Mouse (Mus musculus) brain, embryonic 14.5 days (tissue): ENCODE results near the gene Pithd1.

ENCODE experiments used
- CTCF ChIP-seq: fragments of 200-500 bp; IDR thresholded peaks from 2 replicates; pipeline ENCODE4 v1.5.1; 2012; ENCODE audit warnings: inconsistent platforms, mild to moderate bottlenecking, moderate library complexity, borderline replicate concordance; ENCODE audit not compliant: insufficient read depth, insufficient read length; ENCODE audit errors: extremely low read depth
- POLR2A ChIP-seq: fragments of 200-500 bp; IDR thresholded peaks from 2 replicates; pipeline ENCODE4 v1.6.1; 2012; ENCODE audit warnings: mild to moderate bottlenecking, inconsistent platforms, borderline replicate concordance; ENCODE audit not compliant: poor library complexity, insufficient read depth, insufficient read length, severe bottlenecking; ENCODE audit errors: extremely low read depth

DNA sequence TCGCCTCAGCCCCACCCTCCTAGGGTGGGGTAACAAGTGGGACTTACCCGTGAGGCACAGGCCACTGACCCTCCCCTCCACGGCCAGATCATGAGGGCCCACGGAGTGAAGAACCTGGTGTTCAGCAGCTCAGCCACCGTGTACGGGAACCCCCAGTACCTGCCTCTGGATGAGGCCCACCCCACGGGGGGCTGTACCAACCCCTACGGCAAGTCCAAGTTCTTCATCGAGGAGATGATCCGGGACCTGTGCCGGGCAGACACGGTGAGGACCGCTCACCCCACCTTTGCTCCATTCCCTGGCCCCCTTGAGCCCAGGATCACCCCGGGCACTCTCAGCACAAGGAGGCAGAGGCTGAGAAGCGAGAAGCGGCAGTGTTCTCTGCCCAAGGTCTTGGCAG is 20.8 kb downstream of the Pithd1 start:
- TF ChIP-seq POLR2A (no peak), CTCF (no peak)
